Mouse (Mus musculus) thymus, postnatal 4 days (tissue): ENCODE measurements at regions not wholly inside any gene's neighbourhood (a gene's known extent, or its start where the extent isn't known, plus 50 kb on each side); places are given as distances from the start of the nearest gene placed in this dataset.

ENCODE experiments used
- DNase-seq: peaks from one replicate; pipeline ENCODE4 v3.0.0; 2021

DNA sequence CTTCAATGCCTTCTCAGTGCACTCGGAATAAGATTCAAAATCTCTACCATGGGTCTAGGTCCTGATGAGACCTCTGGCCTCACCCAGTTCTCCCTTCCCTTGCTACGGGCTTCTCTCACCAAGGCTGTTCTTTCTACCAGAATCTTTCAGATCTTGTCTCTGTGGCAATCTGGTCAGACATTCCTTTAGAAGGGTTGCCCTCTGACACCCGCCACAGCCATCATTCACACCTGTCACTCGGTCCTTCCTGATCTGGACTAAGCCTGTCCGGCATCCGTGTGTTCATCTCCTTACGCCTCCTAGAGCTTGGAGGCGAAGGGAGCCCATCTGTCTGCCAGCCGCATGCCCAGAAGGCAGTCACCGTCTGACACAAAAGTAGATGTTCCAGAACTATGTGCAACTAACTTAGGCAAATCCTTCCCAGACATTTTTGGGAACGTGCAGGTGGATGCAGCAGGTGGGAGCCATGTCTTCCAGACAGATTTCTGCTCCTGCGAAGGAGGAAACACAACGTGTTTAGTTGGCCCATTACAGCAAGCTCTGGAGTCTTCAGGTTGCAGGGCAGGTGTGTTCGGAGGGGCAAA lies 77.7 kb downstream of the Fam76b start:
- DNase-seq: no peak

DNA sequence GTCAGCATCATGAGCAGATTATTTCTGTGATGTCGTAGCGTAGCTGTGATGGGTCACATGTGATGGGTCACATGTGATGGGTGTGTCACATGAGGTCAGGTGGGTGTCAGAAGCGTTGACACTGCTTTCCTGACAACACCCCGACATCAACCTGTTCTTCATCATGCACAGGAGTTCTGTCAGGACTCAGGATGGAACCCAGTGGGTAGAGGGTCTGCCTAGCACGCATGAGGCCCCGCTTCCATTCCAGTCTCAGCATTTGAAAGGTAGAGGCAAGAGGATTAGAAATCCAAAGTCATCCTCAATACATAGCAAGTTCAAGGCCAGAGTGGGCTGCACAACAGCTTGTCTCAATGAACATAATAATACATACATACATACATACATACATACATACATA lies 79.2 kb downstream of the Fam76b start:
- no peak for DNase-seq

DNA sequence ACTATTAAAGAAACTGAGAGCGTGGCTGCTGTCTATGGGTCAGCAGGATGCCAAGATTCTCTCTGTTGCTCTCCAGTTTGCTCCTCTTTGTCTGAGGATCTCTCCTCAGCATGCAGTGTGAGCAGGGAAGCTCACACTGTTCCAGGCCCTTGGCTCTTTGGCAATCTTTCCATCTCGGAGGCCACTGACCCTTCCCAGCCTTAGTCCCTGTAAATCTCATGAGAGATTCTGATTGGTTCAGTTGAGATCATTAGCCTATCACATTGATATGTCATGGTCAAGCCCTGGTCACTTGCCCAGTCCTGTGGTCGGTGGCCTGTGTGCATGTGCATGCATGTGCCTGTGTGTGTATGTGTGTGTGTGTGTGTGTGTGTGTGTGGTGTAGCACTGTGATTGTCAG lies 82.1 kb downstream of the Fam76b start:
- DNase-seq: no peak

DNA sequence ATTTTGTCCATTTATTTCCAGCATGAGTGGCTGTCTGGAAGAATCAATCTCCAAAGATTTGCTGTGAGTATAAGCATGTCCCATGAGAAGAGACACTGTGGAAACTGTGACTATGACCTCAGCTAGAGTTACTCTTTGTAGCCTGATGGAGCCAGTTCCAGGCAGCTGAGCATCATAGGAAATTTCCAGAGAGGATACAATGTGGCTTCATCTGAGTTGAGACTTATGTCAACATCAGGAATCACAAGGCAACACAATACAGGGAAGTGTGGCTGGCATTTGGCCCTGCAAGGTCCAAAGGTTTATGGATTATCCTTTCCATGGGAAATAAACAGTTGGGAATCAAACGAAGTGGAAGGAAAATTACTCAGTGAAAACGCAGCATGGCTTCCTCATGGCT lies 82.6 kb downstream of the Fam76b start:
- no peak for DNase-seq

DNA sequence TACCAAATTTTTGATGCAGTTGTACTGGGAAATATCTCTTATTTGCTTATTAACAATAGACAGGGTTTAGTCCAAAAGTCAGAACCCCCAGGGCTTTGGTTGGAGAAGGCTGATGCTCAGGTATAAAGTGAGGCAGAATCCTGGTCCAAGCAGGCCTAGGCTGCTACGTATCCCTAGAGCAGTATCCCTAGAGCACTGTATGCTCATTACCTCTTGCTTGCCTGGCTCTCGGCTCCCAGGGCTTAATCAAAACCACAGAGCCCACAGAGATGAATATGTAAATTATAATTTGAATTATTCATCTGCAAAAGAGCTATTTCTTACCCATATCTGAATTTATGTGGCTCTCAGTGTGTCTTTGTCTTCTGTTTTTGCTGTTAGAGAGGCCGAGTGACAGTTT lies 85.9 kb downstream of the Fam76b start:
- no peak for DNase-seq

DNA sequence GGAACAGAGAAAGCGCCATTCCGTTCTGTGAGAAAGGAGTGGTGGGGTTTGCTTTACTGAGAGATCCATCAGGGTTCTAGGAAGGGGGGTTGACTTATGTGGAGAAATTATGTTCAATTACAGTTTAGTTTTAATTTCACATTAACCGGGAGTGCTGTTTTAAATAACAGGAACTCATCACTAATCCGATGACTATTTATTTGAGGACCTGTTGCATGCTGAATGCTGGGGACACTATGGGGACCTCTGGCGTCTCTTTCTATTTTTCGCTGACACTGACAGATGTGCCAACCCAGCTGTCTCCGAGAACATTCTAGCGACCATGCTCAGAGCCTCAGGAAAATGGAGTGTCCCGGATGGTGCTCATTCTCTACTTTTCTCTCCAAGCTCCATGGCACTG lies 86.6 kb downstream of the Fam76b start:
- DNase-seq: no peak

DNA sequence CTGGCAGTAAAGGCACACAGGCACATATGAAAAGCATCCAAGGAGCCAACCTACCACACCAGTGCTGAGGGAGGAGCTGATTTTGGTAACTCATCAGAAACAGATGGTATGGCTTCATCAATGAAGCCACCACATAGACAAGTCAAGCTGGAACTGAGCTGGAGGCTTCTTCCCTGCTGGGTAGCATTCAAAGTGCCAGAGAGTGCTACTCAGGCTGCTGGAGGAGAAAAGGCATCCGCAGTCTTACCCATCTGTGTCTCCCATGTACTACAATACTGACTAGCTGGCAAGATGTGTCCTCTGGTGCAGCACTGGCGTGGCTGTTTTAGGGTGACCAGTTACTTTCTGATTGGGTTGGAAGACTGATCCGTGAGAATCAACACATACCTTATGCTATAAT lies 87.3 kb downstream of the Fam76b start:
- DNase-seq: no peak

DNA sequence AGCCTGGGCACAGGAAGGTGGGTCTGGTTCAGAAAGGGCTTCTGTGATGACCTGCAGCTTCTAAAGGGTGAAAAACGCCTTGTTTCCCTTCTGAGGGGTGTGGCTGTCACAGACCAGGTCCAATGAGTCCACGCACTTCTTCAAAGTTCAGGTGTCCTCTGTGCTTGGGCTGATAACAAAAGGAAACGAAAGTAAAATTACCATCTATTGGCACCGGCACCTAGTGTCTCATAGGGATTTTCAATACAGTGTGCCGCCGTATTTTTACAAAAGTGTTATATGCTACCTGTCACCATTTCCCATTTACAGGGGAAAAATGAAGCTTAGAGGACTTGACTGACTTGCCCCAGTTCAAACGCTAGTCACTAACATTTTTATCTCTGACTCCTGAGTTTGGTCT lies 89.3 kb downstream of the Fam76b start:
- no peak for DNase-seq

DNA sequence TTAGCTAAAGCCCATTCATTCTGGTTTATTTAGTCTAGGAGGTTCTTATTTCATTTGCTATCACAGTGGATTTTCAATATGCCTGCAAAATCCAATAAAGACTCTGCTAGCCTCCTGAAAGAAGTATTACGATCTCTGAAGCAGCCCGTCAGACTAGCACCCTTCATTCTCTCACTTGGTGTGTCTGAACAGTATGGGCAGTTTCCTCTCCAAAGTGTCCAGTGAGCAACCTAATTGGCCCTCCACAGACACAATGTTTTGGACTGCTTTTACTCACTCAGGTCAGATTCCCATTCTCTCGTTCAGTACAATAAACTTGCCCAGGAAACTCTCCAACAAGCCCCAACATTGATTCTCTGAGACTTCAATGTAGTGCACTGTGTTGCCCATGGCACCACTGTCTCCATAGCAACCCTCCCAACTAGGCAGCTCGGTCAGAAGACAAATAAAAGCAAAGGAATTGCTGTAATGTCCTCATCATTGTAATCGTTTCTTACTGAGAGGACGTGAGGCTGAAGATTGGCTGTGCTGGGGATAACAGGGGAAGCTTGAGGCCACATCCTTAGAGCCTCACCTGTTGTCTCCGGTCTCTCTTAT lies 91.2 kb downstream of the Fam76b start:
- no peak for DNase-seq

DNA sequence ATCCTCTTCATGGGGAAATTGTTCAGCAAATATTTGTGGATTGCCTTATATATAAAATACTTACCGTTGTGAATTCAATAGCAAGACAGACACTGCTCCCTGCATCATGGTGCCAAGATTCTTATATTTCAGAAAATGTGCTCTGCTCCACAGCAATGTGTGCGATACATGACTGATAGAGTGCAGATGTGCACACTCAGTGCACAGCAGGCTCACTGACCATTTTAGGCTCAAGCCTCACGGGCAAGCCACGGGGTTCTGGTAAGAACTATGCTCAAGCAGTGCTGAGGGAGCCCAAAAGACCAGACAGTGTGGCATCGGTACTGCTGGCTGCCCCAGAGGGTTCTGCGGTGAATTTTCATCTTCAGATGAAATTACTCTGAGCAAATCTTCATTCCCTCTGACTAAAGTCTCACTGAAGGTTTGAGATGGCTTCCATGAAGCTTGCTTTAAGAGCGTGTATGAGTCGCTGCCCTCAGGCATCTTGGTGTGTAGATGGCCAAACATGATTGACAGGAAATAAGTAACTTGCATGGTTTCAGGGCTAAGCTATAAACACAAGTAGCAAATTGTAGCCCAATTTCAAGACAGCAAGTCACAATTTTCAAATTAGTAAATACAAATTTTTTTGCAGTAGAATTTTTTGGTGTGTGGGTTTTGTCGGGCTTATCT lies 92.4 kb downstream of the Fam76b start:
- no peak for DNase-seq

DNA sequence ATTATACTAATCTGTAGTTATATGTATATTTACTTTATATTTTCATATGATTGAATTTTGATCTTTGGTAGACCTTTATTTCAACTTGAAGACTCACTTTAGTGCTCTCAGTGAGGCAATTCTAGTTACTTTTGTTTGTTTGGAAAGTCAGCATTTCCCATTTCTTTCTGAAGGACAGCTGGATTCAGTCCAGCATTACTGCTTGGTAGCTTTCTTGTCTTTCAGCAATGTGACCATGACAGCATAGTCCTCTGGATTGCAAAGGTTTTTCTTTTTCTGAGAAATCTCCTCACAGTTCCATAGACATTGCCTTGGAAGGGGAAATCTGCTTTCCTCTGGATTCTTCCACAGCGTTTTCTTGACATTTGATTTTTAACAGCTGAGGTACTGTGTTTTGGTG lies 93.1 kb downstream of the Fam76b start:
- no peak for DNase-seq

DNA sequence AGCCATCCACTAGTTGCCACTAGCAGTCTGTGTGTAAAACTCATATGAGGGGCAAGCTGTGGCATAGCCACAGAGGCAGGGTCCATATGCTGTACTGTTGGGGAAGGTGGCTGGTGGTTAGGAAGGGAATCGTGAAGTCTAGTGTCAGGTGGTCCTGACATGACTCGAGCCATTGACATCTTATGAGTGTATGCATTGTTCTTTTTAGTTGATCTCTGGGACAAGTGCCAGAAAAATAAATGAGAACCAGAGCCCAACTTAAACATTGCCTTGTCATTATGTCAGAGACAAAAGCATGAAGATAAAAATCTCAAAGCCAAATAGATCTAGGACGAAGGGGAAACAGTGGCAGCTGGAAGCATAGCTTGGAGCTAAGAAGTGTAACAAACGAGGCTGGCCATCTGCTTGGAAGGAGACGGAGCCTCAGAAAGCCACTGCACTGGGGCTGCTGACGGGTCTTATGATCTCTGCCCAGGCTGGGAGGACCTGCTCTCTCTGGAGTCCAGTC lies 104.5 kb downstream of the Fam76b start:
- DNase-seq: no peak

DNA sequence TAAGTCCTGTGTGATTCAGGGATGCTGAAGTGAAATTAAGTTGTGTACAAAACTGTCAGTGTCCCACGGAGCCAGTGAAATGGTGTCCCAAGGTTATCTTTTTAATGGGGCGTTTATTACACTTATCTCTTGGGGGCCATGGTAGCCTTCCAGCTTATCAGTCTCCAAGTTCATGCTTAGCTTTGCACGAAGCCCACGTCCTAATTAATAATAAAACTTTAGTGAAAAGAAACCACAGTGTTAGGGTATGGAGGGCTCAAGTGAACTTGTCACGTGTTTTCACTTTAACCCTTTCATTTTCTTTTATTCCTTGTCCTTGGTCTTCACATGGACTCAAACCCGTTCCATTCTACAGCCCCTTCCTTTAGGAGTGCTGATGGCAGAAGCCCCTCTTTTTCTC lies 105.9 kb downstream of the Fam76b start:
- DNase-seq: no peak

DNA sequence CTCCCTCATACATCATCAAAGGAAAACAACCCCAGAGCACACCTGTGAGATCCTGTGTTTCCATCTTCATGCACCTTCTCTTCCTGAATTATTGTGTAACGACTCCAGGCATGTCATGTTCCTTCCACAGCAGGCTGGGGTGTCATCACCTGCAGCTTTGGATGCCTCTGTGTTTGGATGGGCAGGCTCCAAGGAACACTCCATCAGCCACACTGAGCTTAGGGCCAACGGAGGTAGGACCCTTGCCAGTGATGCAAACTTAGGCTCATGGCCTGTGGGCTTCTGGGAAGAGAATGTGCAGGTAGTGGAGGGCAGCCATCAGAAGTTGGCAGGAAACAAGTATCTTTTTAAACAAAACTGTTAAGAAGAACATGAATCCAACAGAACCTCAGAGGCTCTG lies 109.8 kb downstream of the Fam76b start:
- no peak for DNase-seq

DNA sequence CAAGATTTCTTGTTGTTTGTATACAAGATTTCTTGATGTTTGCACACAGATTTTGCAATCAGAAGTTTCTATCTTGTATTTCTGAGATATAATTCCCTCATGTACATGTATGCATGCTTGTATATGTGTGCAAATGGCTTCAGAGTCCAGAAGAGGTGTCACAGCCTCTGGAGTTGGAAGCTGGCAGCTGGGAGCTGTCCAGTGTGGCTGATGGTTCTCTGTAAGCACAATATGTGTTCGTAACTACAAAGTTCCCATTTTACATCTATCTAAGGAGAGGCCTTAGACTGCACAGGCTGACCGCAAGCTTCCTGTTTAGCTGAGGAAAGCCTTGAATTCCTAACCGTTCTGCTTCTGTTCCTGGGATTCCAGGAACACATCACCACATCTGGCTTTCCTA lies 119.0 kb downstream of the Fam76b start:
- no peak for DNase-seq

DNA sequence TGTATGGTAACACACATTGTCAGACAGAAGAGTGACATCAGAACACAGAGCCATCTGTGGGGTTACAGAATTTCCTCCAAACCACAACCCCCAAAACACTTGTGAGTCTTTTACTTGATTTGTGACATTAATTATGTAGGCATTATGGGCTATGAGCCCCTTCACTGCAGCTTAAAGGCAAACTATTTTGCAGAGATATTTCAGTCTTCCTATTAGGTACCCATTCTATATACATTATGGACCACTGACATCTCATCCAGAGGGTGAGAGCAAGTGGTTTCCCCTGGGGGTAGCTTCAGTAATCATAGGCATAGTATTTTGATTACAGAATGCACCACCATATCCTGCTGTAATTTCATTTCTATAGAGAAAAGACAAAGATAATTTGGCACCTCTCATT lies 124.6 kb downstream of the Fam76b start:
- DNase-seq: no peak

DNA sequence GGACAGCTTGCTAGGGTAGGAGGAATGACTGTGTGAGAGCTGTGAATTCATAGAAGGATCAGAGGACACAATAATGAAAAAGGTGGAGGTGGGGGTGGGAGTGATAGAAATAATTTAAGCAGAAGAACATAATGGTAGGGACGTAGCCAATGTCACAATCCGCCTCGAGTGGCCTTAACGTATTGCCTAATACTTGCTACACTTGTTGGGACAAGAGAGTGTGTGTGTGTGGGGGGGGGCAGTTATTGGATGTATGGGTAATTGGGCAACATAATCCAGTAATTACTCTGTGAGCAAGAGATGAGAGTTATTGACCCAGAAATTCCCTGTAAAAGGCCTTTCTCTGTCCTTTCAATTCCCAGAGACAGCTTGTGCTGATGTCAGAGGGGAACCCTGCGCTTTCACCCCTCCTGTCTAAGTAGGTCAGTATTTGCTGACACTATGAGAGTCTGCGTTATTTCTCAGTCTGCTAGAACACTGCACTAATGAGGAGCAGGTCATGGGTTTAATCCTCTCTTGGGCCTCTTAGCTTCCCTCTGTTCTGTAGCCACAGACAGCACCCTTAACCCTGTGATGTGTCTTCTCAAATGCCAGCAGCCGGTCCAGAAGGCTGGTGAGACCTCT lies 135.7 kb downstream of the Fam76b start:
- no peak for DNase-seq

DNA sequence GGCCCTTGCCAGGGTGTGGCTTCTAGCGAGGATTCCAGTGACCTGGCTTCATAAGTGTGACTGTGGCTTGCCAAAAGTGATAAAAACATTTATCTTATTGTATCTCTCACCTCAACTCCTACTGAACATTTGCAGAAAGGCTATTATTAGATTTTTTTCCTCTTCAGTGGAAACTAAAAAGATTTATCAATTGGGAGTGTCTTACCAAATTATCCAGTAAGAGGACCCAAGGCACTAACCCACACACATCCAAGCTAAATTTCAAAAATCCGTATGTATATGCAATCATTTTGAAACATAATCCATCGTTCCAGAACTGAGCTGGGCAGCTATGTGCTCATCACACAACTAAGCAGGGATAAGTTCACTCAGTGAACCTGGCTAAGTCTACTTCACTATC lies 136.3 kb downstream of the Fam76b start:
- no peak for DNase-seq

DNA sequence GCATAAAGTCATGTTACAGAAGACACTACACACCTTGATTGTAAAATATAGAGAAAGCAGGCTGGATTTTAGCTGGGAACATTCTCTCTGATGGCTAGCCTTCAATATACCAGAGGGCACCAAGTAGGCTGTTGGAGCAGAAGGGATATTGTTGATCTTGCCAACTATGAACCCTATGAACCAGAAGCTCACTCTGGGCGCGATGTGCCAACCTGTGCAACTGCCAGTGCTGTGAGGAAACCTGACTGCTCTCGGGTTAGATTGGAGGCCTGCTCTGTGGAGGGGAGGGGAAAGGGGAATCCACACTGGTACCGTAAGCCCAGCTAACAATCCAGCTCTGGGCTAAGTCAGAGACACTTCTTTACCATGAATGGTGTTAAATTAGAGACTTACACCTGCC lies 136.7 kb downstream of the Fam76b start:
- DNase-seq: no peak

DNA sequence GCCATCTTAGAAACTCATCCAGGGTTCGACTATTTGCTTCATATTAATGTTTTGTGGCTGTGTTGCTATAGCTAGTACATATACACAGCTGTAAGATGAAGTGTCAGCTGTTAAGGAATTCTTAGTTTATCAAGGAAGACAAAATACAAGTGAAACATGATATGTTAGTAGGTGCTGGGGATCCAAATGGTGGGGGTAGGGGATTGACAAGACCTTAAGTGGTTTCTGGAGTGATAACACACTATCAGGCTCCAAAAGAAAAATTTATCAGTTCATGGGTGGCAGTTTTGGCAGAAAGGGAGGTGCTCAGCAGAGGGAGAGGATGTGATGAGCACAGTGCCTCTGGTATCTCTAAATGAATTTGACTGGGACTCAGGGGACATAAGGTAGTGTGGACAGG lies 138.7 kb downstream of the Fam76b start:
- DNase-seq: no peak

DNA sequence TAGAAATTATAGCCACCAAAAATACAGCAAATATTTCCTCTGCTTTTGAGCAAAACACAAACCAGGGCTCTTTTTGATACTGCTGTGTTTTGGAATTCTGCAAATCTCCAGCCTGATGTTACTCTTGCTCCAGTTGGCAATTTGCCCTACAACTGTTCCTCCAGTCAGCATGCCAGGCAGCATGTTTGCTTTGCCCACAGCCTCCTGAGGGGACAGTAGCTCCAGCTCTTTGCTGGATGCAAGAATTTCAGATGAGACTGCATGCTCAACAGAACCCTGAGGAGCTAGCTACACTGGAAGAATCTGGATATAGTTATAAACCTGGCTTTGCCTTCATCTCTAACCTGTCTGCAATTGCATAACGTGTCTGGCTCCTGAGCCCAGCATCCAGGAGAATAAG lies 141.7 kb downstream of the Fam76b start:
- DNase-seq: no peak

DNA sequence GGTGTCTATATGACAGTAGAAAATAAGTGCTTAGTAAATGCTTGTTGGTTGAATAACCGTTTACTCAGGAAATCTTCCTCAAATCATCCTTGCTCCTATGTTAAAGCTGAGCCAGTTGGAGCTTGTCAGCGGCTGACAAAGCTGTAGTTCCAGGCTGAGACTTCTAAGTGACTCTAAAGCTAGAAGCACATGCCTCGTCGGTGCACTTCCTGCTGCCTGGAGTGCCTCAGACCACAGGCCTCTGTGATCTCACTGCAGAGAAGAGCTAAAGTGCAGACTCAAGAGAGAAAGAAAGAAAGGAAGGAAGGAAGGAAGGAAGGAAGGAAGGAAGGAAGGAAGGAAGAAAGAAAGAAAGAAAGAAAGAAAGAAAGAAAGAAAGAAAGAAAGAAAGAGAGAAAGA lies 146.1 kb downstream of the Fam76b start:
- DNase-seq: peak; percentile 25

DNA sequence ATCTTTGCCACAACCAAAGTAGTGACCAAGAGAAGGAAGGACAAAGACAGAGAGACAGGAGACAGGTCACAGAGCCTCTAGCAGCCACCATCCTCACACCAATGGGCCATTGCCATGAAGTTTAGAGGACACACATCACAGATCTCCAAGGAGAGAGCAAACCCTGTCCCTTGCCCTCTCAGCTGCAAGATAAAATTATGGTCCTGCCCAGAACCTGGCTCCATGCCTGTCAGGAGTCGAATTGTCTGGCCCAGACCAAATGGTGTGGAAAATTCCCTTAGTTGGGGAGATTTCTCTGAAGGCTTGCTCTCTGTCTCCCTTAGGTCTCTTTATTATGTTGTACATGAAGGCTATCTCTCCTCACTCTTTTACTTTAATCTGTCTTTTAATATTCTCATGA lies 147.4 kb downstream of the Fam76b start:
- DNase-seq: no peak

DNA sequence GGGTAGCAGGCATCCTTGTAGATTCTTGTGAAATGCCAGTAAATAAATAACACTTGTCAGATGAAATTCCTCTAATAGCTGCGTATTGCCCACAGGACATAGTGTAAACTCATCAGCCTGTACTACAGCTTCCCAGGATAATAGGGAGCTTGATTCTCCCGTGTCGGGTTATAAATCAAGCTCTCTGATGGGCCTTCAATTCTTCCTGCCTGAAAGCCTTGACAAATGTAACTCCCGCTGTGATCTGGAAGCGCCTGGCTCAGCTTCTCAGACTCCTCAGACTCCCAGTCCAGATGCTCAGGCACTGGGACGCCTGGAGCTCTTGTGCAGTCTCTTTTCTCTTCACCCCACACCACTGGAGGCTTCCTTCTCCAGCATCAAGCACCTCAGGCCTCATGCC lies 151.3 kb downstream of the Fam76b start:
- no peak for DNase-seq
